Mouse (Mus musculus): ENCODE results near the gene Cabp4.

Cabp4 gene

GRCm38 (mm10) chr19:4166678-4167476 lies 23.0 kb upstream of the Cabp4 start:
- in situ Hi-C loops (cut with MboI; ENCODE audit: low sequenced_read_pairs): no loop called here

- in situ Hi-C loops (cut with MboI; ENCODE audit: low sequenced_read_pairs): no loop called here
Observed at GRCm38 (mm10) chr19:4164721-4165120, 20.9 kb upstream of the Cabp4 start.

- in situ Hi-C loops (cut with MboI; ENCODE audit: low sequenced_read_pairs): no loop called here
Observed at GRCm38 (mm10) chr19:4164100-4164499, 20.3 kb upstream of the Cabp4 start.

- in situ Hi-C loops (cut with MboI; ENCODE audit: low sequenced_read_pairs): no loop called here
Observed at GRCm38 (mm10) chr19:4163543-4163887, 19.7 kb upstream of the Cabp4 start.

GRCm38 (mm10) chr19:4162646-4163542 lies 19.1 kb upstream of the Cabp4 start, which contains the start of gene Rps6kb2:
Gene Rps6kb2 (minus strand): TSS chr19:4163354.
- in situ Hi-C loops (cut with MboI; ENCODE audit: low sequenced_read_pairs): no loop called here

- in situ Hi-C loops (cut with MboI; ENCODE audit: low sequenced_read_pairs): no loop called here
Observed at GRCm38 (mm10) chr19:4159049-4159448, 15.2 kb upstream of the Cabp4 start.

GRCm38 (mm10) chr19:4156771-4157170 lies 12.9 kb upstream of the Cabp4 start:
- in situ Hi-C loops (cut with MboI; ENCODE audit: low sequenced_read_pairs): no loop called here

GRCm38 (mm10) chr19:4156073-4156579 lies 12.3 kb upstream of the Cabp4 start:
- in situ Hi-C loops (cut with MboI; ENCODE audit: low sequenced_read_pairs): no loop called here

GRCm38 (mm10) chr19:4155223-4156072 lies 11.6 kb upstream of the Cabp4 start:
- in situ Hi-C loops (cut with MboI; ENCODE audit: low sequenced_read_pairs): no loop called here

GRCm38 (mm10) chr19:4154437-4155222 lies 10.8 kb upstream of the Cabp4 start:
- in situ Hi-C loops (cut with MboI; ENCODE audit: low sequenced_read_pairs): no loop called here

- in situ Hi-C loops (cut with MboI; ENCODE audit: low sequenced_read_pairs): no loop called here
Observed at GRCm38 (mm10) chr19:4153232-4153654, 9.4 kb upstream of the Cabp4 start, which contains the start of gene Ptprcap. Gene Ptprcap (plus strand): TSS chr19:4153604.

GRCm38 (mm10) chr19:4152445-4153231 lies 8.8 kb upstream of the Cabp4 start:
- in situ Hi-C loops (cut with MboI; ENCODE audit: low sequenced_read_pairs): no loop called here

- in situ Hi-C loops (cut with MboI; ENCODE audit: low sequenced_read_pairs): no loop called here
Observed at GRCm38 (mm10) chr19:4151898-4152297, 8.1 kb upstream of the Cabp4 start.

- in situ Hi-C loops (cut with MboI; ENCODE audit: low sequenced_read_pairs): no loop called here
Observed at GRCm38 (mm10) chr19:4151488-4151860, 7.6 kb upstream of the Cabp4 start.

- in situ Hi-C loops (cut with MboI; ENCODE audit: low sequenced_read_pairs): no loop called here
Observed at GRCm38 (mm10) chr19:4150567-4151487, 7.0 kb upstream of the Cabp4 start.

GRCm38 (mm10) chr19:4149764-4150461 lies 6.1 kb upstream of the Cabp4 start:
- in situ Hi-C loops (cut with MboI; ENCODE audit: low sequenced_read_pairs): no loop called here

GRCm38 (mm10) chr19:4149283-4149682 lies 5.5 kb upstream of the Cabp4 start:
- in situ Hi-C loops (cut with MboI; ENCODE audit: low sequenced_read_pairs): no loop called here
